Mouse (Mus musculus): ENCODE results near the gene Zfp958.

- no peak for TF ChIP-seq POLR2A (IDR thresholded peaks at IDR 0.05; ENCODE audit: borderline replicate concordance, extremely low read depth, insufficient read depth, insufficient read length, poor library complexity, severe bottlenecking)
- no peak for TF ChIP-seq CTCF (IDR thresholded peaks at IDR 0.05; ENCODE audit: borderline replicate concordance, extremely low read depth, insufficient read depth, insufficient read length)
These were observed 66.8 kb downstream of the Zfp958 start for GRCm38 (mm10) chr8:4679796-4680195.

Measured in brain, embryonic 14.5 days (tissue).